Mouse (Mus musculus) right cerebral cortex, postnatal 14 days (tissue): ENCODE measurements around the gene Cyp2b13.
"Not testable (repeated sequence)": the region's sequence is repeated elsewhere in the genome, so short reads cannot be mapped to it uniquely, and the experiment has no call there.

Experiments
- DNase-seq: peaks from one replicate; pipeline ENCODE4 v3.0.0; 2022

Cyp2b13 gene

GRCm38 (mm10) chr7:26061197-26061596 lies at the start of gene Cyp2b13:
Gene Cyp2b13, plus strand, starts transcription at chr7:26061497.
- not testable (repeated sequence) for DNase-seq

GRCm38 (mm10) chr7:26019814-26020332 lies 41.4 kb upstream of the Cyp2b13 start:
- not testable (repeated sequence) for DNase-seq

- not testable (repeated sequence) for DNase-seq
Observed at GRCm38 (mm10) chr7:26054885-26055630, 6.2 kb upstream of the Cyp2b13 start.

GRCm38 (mm10) chr7:26071677-26072076 lies 10.4 kb downstream of the Cyp2b13 start:
- not testable (repeated sequence) for DNase-seq

- no peak for DNase-seq
Observed at GRCm38 (mm10) chr7:26082595-26082994, 21.3 kb downstream of the Cyp2b13 start.

- DNase-seq: no peak
Observed at GRCm38 (mm10) chr7:26087391-26087790, 26.1 kb downstream of the Cyp2b13 start.

- not testable (repeated sequence) for DNase-seq
Observed at GRCm38 (mm10) chr7:26088578-26088977, 27.3 kb downstream of the Cyp2b13 start.

GRCm38 (mm10) chr7:26139623-26140022 lies 78.3 kb downstream of the Cyp2b13 start:
- DNase-seq: not testable (repeated sequence)

- not testable (repeated sequence) for DNase-seq
Observed at GRCm38 (mm10) chr7:26143657-26144056, 82.4 kb downstream of the Cyp2b13 start.
